Mouse (Mus musculus) liver, adult 2 months (tissue): ENCODE measurements around the gene Gli1.

Experiments
- CTCF ChIP-seq: fragments of 200-500 bp; IDR thresholded peaks from 2 replicates; pipeline ENCODE4 v1.5.1; 2011; ENCODE audit warnings: low read depth, low read length, control low read depth
- POLR2A ChIP-seq: fragments of 200-500 bp; IDR thresholded peaks from 2 replicates; pipeline ENCODE4 v1.6.1; 2011; ENCODE audit warnings: low read length, control low read depth; ENCODE audit not compliant: insufficient read depth; ENCODE audit errors: extremely low read depth

- TF ChIP-seq CTCF: no peak
- TF ChIP-seq POLR2A: no peak
Measured at GRCm38 (mm10) chr10:127318009-127318408, 23.8 kb downstream of the Gli1 start.
